Mouse (Mus musculus): ENCODE data around the gene Igflr1.

The Igflr1 gene

DNA sequence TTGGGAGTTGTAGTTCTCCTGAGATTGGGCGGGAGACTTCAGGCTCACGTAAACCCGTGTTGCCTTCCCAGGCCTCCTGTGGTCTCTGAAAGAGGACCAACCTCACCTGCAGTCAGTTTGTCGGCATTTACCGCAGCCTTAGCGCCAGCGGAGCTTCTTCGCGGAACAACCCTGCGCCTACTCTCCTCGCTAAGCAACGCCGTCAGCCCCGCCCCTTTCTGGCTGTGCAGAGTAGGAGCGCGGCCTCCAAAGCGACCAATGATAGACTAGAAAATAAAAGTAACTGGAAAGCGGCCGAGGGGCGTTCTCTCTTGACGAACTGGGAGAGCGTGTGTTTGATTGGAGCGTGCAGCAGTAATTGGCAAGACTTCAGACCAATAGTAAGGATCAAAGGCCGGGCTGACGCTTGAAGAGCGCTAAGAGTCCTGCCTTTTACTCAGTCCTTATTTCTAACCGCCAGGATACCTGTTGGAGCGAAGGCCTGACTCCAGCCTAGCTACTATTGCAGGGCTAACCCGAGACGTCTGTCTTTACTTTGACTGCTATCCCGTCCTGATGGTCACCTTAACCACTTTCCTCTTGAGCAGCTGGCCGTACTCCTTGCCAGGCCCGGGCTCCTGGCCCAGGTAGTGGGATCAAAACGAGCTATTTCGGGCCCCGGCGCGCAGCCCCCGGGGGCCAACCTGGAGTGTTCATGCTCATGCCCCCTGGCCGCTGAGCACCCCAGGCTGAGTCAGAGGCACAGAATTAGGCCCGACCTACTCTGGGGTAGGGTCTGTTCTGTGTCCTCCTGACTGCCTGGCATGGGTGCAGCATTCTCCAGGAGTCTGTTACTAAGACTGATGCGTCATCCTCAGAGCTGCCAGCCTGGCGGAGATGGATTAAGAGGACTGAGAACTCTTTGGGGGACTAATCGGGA is 12.9 kb upstream of the Igflr1 start, which contains the start of the genes Hspb6 and Proser3:
Hspb6 (plus strand) TSS at position 77 of the 919 bp plus-strand sequence.
Proser3 (minus strand) TSS at position 198 of the 919 bp plus-strand sequence.
- in situ Hi-C loops (cut with MboI; ENCODE audit: low pct_unique_long_range_greater_than_20kb in 1 of 2, low sequenced_read_pairs in 2 of 2, unreplicated experiment in 1 of 2): no loop called here

DNA sequence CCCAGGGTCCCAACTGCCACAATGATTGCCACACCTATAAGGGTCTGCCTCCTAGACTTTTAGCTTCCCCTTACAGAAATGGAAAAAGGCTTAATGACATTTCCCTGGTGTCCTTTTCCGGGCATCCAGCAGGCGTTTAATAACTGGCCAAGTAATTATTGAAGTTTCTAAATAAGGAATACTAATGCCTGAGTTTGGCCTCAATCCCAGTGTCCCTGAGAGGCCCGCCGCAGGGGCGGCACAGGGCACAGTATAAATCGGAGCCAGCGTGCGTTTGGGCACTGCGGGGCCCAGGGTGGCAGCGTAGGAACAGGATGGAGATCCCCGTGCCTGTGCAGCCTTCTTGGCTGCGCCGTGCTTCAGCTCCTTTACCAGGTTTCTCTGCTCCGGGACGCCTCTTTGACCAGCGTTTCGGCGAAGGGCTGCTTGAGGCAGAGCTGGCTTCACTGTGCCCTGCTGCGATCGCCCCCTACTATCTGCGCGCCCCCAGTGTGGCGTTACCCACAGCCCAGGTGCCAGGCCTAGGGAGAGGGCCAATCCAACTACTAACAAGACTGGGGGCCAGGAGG is 12.1 kb upstream of the Igflr1 start:
- in situ Hi-C loops (cut with MboI; ENCODE audit: low pct_unique_long_range_greater_than_20kb in 1 of 2, low sequenced_read_pairs in 2 of 2, unreplicated experiment in 1 of 2): no loop called here

DNA sequence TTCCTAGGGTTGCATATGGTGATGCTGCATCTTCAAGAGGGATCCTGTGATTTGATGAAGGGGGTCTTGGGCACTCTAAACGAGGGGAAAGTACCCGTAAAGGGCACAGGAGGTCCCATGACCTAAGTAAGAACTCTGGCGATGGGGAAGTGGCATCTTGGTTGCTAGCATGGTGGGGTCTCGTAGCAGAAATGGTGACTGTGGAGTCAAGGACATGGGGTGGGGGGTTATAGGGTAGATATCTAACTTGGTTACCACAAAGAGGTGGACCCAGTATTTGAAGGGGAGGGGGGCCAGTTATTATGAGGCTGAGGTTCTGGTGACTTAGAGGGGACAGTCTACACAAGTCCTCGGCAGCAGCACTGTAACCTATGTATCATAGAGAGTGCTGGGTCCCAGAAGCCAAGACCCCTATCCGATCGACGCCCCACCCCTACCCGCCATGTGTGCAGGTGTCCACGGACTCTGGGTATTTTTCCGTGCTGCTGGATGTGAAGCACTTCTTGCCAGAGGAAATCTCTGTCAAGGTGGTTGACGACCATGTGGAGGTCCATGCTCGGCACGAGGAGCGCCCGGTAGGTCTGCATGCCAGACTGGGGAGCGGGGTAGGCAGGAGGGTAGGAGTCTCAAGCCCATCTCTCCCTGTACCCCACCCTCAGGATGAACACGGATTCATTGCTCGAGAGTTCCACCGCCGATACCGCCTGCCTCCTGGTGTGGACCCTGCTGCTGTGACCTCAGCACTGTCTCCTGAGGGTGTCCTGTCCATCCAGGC is 11.2 kb upstream of the Igflr1 start:
- in situ Hi-C loops (cut with MboI; ENCODE audit: low pct_unique_long_range_greater_than_20kb in 1 of 2, low sequenced_read_pairs in 2 of 2, unreplicated experiment in 1 of 2): no loop called here

DNA sequence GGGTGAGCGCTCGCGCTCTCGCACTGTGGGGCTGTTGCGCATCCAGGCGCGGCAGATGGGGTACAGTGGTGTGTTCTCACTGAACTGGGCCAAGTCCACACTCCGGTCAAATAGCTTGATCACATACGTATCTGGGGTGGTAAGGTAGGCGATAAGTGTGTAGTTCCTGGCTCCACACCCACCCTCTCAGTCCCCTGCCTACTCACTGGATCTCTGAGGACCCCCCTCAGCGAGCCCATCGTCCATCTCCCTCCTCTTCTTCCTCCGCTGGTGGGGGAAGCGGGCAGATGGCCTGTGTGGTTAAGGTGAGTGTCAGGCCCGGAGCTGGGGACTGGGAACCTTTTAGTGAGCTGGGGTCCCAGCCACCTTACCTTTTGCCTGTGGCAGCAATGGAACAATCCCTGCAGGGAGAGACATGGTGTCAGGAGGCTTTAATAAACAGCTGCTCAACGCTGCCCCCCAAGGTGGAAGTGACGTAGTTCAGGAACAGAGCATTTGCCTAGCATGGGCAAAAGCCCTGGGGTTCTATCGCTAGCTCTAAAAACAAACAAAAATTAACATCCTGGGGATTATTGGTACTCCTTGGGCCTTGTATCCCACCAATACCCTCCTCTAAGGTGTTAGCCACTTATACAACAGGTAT is 8.2 kb upstream of the Igflr1 start:
- in situ Hi-C loops (cut with MboI; ENCODE audit: low pct_unique_long_range_greater_than_20kb in 1 of 2, low sequenced_read_pairs in 2 of 2, unreplicated experiment in 1 of 2): no loop called here

DNA sequence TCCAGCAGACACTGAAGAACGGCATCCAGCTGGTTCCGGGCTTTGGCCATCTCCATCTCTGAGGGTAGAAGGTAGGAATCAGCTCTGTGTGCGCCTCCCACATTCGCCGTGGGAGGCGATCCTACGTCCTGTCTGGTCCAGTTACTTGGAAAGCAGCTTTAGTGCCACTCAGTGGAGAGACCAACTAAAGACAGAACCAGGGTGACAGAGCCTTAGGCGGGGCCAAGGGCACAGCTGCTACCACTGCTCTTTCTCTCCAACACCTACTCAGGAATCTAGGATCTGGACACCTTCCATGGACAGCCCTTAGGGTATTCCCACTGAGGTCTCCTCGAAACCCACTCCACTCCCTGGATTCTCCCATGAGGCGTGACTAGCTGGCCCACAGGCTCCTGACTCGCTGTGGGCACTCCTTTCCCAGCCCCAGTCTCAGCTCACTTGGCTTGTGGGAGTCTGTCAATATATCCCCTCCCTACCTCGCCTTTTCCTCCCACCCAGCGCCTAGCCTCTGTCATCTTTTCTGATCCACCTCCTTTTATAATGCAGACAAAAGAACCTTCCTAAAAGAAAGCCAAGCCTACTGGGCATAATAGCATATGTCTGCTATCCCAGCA is 7.2 kb upstream of the Igflr1 start:
- in situ Hi-C loops (cut with MboI; ENCODE audit: low pct_unique_long_range_greater_than_20kb in 1 of 2, low sequenced_read_pairs in 2 of 2, unreplicated experiment in 1 of 2): no loop called here

DNA sequence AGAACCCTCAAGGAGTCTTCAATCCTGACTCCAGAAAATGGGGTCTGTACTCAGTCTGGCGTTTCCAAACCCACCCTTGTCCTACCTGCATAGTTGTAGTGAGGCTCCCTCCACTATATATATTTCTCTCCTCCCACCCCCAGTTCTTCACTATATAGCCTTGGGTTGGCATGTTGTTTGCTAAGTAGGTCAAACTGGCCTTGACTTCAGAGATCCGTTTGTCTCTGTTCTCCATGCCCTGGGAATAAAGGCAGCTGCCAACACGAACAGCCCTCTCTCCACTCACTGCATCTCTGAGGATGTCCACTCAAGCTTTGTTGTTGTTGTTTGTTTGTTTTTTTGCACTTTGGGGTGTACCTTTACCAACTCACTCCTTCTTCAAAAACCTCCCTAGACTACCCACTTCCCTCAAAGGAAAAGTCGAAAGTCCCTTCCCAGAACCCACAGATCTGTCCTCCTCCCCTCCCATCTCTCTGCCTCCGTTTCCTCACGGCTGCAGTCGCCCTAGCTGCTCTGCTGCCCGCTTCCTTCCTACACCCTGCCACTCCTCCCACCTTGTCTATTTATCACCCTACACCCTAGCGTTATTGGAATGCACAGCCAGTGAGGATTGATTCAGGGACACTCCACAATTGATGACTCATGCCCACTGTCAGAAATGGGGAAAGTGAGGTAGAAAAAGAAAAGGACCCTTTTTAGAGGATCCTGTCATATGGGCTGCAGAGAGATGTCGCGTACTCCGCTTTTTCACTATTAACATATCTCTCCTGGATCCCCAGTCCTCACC is 6.4 kb upstream of the Igflr1 start:
- in situ Hi-C loops (cut with MboI; ENCODE audit: low pct_unique_long_range_greater_than_20kb in 1 of 2, low sequenced_read_pairs in 2 of 2, unreplicated experiment in 1 of 2): no loop called here

DNA sequence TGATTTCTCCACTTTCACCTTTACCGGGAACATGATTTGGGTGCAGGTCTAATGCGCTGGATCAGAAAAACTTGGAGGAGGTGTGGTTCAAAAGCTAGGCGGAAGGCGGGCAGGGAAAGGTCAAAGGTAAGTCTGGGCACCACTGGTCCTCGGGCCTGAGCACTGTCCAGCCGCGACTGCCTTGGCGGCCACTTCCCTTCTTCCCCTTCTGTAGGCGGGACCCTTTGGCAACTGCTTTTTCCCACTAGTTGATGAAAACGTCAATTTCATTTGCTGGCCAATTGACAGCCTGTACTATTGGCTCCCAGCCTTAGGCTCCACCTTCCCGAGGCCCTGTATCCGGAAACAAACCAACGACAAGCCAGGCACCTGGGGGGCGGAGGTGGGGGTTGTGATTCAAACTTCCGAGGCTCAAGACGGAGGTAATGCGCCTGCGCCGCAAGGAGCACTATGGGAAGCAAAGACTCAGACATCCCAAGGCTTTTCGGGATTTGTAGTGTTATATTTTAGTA is 5.7 kb upstream of the Igflr1 start, which contains the start of gene Lin37:
Lin37 (minus strand) TSS at position 396 of the 512 bp plus-strand sequence.
- in situ Hi-C loops (cut with MboI; ENCODE audit: low pct_unique_long_range_greater_than_20kb in 1 of 2, low sequenced_read_pairs in 2 of 2, unreplicated experiment in 1 of 2): no loop called here

DNA sequence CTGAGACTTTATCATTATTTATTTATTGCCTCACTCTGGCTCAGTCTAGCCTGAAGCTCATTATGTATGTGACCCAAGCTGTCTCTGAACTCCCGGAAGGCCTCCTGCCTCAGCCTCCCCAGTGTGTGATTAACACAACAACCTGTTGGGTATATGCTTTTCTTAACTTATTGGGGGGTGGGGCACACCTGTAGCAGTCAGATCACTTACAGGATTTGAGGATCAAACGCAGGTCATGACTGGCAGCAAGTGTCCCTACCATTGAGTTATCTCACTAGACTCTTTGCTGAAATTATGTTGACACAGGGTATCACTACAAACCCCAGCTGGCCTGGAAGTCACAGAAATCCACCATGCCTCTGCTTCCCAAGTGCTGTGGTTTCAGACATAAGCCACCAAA is 4.9 kb upstream of the Igflr1 start:
- in situ Hi-C loops (cut with MboI; ENCODE audit: low pct_unique_long_range_greater_than_20kb in 1 of 2, low sequenced_read_pairs in 2 of 2, unreplicated experiment in 1 of 2): no loop called here

DNA sequence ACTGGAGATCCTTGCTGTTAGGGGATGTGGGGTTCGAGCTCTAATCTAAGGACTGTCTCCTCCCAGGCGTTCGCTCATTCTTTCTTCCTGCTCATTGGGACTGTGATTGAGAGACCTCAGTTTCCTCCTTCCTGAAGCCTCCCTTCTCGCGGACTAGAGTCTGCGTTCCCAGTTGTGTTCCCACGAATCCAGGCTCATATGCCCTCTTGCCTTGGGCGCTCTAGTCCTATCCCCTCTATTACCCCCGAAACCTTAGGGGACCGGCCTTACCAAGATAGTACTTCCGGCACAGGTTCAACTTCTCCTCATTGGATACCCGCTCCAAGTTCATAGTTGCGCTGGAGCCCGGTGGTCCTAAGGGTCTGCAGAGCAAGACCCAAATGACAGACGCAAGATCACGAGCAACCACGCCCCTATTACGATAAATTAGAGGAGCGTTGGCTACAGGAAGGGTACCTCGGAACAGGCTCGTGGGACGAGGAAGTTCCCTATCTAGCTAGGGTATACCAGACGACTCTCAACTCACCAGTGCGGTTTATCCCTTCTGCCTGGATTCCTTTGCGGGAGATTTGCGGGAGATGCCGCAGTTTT is 2.6 kb upstream of the Igflr1 start:
- in situ Hi-C loops (cut with MboI; ENCODE audit: low pct_unique_long_range_greater_than_20kb in 1 of 2, low sequenced_read_pairs in 2 of 2, unreplicated experiment in 1 of 2): no loop called here

DNA sequence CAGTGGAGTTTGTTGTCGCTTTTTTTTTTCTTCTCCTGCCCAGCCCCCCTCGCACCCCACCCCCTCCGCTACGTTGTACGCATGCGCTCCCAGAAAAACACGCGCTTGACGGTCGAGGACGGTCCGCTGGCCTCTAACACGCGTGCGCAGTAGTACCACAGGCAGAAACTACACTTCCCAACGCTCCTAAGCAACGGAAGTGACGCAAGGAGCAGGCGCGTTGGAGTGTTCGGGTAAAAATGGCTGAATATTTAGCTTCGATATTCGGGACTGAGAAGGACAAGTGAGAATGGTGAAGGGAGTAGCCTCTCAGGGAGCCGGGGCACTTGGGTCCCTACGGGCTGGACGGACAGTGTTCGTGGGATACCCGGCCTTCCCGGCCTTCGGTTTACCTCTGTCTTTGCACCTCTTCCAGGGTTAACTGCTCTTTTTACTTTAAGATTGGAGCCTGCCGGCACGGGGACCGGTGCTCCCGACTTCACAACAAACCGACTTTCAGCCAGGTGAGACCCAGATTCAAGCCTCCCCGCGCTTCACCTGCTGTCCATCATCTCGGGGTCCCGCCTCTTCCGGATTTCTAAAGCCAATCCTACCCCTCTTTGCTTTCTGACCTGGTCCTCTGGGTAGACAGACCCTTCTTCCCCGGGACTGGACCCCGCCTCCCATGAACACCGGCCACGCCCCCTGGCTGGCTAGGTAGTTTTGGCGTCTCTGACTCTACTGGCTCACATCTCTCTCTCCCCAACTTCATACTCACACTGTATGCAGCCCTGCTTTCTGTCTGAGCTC is 1.9 kb upstream of the Igflr1 start, which contains the start of the genes U2af1l4, Gm49396 and Psenen:
U2af1l4 (plus strand) TSS at position 185 of the 789 bp plus-strand sequence.
Gm49396 (plus strand) TSS at position 228 of the 789 bp plus-strand sequence.
Psenen (minus strand) TSS at position 511 of the 789 bp plus-strand sequence.
- in situ Hi-C loops (cut with MboI; ENCODE audit: low pct_unique_long_range_greater_than_20kb in 1 of 2, low sequenced_read_pairs in 2 of 2, unreplicated experiment in 1 of 2): no loop called here

DNA sequence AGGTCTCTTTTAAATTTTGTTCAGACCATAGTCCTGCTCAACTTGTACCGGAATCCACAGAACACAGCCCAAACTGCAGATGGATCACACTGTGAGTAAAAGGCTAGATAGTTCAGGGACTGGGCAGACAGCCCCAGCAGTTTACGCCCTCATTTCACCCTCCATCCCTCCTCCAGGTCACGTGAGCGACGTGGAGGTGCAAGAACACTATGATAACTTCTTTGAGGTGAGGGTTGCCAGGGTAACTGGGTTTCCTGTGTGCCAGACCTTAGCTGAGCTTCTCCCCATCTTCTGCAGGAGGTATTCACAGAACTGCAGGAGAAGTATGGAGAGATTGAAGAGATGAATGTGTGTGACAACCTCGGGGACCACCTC is 1.3 kb upstream of the Igflr1 start:
- in situ Hi-C loops (cut with MboI; ENCODE audit: low pct_unique_long_range_greater_than_20kb in 1 of 2, low sequenced_read_pairs in 2 of 2, unreplicated experiment in 1 of 2): no loop called here

DNA sequence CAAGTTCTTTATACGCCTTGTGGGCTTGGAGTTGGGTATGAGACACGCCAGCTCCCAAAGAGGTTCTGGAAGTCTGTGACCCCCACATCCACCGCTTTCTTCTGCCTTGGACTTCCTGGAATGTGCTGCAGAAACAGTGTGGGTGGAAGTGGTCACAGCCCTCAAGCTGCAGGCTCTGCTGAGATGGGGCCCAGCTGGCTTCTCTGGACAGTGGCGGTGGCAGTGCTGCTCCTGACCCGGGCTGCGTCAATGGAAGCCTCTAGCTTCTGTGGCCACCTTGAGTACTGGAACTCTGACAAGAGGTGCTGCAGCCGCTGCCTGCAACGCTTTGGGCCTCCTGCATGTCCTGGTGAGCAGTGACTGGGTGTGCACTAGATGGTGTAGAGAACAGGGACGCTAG is 806 bp downstream of the Igflr1 start:
- in situ Hi-C loops (cut with MboI; ENCODE audit: low pct_unique_long_range_greater_than_20kb in 1 of 2, low sequenced_read_pairs in 2 of 2, unreplicated experiment in 1 of 2): no loop called here

DNA sequence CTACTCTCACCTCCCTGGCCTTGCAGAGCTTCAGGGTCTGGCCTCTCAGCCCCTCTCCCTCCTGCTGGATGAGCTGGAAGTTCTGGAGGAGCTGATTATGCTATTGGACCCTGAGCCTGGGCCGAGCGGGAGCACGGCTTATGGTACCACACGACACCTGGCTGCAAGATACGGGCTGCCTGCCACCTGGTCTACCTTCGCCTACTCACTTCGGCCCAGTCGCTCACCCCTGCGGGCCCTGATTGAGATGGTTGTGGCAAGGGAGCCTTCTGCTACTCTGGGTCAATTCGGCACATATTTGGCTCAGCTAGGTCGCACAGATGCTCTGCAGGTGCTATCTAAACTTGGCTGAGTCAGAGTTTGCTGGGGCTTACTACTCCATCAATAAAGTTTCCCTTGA is 2.3 kb downstream of the Igflr1 start:
- in situ Hi-C loops (cut with MboI; ENCODE audit: low pct_unique_long_range_greater_than_20kb in 1 of 2, low sequenced_read_pairs in 2 of 2, unreplicated experiment in 1 of 2): no loop called here

DNA sequence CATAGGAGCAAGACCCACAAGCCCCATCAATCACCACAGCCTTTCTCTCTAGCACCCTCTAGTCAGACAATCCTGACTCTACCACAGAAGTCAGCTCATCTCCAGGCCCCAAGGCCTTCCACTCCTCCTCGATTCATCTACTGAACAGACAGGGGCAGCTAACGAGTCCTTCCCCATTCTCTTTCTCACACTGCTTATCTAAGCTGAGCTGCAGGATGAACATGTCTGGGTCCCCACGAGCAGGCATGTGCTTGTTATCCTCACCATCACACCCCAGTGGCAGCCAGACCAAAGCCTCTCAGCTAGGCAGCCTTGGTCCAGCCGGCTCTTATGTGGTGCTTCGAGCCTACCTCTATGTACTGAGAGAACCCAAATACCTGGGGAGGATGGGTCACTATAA is 7.2 kb downstream of the Igflr1 start:
- in situ Hi-C loops (cut with MboI; ENCODE audit: low pct_unique_long_range_greater_than_20kb in 1 of 2, low sequenced_read_pairs in 2 of 2, unreplicated experiment in 1 of 2): no loop called here

DNA sequence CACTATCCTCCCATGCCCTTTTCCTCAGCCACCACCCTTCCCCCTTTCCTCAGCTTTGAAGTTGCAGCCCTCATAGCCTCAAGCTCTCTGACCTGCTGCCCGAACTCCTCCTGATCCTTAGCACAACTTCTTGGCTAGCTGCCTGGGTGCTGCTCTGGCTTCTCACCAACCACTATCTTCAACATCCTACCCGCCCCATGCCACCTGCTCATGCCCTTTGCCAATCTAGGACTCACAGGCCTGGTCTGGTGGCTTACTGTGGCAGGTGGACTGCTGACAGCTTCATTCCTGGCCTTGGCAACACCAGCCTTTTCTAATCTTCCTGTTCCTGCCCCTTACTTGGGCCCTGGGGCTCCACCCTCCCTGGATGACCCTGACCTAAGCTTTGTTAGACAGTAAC is 7.7 kb downstream of the Igflr1 start:
- in situ Hi-C loops (cut with MboI; ENCODE audit: low pct_unique_long_range_greater_than_20kb in 1 of 2, low sequenced_read_pairs in 2 of 2, unreplicated experiment in 1 of 2): no loop called here

DNA sequence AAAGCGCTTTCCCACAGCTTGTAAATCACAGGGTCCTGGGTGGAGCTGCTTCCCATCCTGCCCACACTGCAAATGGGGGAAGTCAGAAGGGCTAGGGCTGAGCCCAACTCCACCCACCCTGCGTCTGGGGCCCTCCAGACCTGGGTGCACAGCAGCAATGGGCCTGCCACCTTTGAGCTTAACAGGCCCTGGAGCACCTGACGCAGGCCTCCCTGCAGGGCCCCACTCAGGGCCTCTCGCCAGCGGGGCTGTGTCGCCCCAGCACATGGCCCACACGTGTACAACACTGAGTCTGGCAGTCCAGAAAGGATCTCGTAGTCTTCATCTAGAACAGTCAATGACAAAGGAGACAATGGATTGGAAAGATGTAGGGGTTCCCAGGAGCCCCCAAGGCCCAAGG is 14.7 kb downstream of the Igflr1 start:
- in situ Hi-C loops (cut with MboI; ENCODE audit: low pct_unique_long_range_greater_than_20kb in 1 of 2, low sequenced_read_pairs in 2 of 2, unreplicated experiment in 1 of 2): no loop called here
